Mouse (Mus musculus) effector memory CD4-positive, alpha-beta T cell, adult 5 months (primary cell): ENCODE data around the gene Haus7. TPM values are rescaled to one million over a fixed set of nuclear protein-coding genes. Genes with fewer than 3 reads are reported as not detected.

Experiments
- polyA plus RNA-seq: library from polyadenylated mRNA; unstranded; fragments of 100-300 nt; shearing (Covaris generic); gene quantifications from one replicate; pipeline ENCODE4 v1.2.1, GENCODE M21; 2017

Haus7 gene
- polyA plus RNA-seq = 23.8 TPM

DNA sequence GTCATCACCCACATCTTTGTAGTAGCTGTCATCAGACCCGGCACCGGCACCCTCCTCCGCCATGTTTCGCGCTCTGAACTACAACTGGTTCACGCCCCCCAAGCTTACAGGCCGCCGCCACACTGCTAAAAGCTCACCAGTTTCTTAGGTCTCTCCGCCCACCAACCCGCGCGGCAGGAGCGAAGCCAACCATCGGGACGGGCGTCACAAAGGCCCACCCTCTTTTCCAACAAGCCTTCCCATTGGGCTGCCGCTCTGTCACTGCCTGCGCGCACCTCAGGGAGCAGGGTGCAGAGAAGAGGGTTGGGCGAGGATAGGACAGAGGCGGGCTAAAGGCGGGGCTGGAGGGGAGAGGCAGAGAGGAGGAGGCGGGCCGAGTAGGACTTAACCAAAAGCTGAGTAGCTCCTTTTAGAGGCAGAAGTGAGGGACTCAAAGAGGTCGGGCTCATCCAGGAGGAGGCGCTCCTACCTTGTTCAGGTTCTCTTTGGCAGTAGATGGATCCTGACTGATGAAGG lies at the start of gene Haus7:
TSS of gene Haus7 (minus strand) at position 168 of the 516 bp plus-strand sequence.

DNA sequence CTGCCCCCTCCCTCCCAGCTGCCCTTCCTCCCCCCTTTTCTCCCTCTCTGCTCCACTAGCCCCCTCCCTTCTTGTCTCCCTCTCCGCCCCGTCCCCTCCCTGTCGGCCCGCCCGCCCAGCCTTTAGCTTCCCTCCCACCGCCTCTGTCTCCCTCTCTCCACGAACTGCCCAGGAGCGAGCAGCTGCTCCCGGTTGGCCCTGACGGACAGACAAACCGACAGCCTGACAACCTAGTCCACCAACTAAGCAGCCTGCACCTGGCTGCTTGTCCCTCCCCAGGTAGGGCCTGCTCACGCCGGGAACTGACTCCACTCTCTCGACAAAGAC lies 24.6 kb upstream of the Haus7 start, which contains the start of gene Bgn:
TSS of gene Bgn (plus strand) at position 119 of the 327 bp plus-strand sequence.

GRCm38 (mm10) chrX:73435252-73435651 lies 23.6 kb downstream of the Haus7 start, which contains the start of gene Trex2:
TSS of gene Trex2 (minus strand) at chrX:73435344.

GRCm38 (mm10) chrX:73410880-73411517 lies 47.8 kb downstream of the Haus7 start, which contains the start of gene Zfp92:
TSS of gene Zfp92 (plus strand) at chrX:73411096.

DNA sequence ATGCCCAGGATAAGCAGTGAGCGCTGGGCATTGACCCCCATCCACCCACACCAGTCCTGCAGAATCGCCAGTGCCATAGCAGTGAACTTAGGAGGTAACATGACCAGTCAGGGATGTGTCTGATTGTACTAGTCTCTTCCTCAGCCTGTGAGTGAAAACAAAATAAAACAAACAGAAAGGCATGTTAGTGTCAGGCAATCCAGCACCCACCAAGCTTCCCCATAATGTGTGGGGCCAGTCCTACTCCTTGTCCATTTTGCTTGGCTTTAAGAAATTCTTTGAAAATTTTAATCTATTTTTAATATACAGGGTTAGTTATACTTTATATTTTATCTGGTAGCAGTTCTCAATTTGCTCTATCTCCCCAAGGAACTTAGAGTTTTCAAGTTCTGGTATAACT lies 60.2 kb downstream of the Haus7 start, which contains the start of gene Gm18336:
TSS of gene Gm18336 (minus strand) at position 101 of the 400 bp plus-strand sequence.

Other genes with a start within 250 kb of the Haus7 start
- 155 TPM for gene Xlr4b, start 244.7 kb downstream of the Haus7 start, polyA plus RNA-seq
- 15.8 TPM for gene F8a, start 230.8 kb downstream of the Haus7 start, polyA plus RNA-seq
- gene Xlr4c, start 215.9 kb downstream of the Haus7 start, polyA plus RNA-seq = 66.2 TPM
- not detected for gene Xlr3c, start 193.7 kb downstream of the Haus7 start, polyA plus RNA-seq
- not detected for gene Xlr5a, start 166.1 kb downstream of the Haus7 start, polyA plus RNA-seq
- gene Xlr5c, start 166.1 kb downstream of the Haus7 start, polyA plus RNA-seq = not detected
- not detected for gene Gm45015, start 122.2 kb downstream of the Haus7 start, polyA plus RNA-seq
- gene Zfp275, start 116.4 kb downstream of the Haus7 start, polyA plus RNA-seq = 12.1 TPM
- not detected for gene Gm18336, start 60.3 kb downstream of the Haus7 start, polyA plus RNA-seq
- not detected for gene Zfp92, start 47.9 kb downstream of the Haus7 start, polyA plus RNA-seq
- not detected for gene Trex2, start 23.7 kb downstream of the Haus7 start, polyA plus RNA-seq
- not detected for gene Bgn, start 24.6 kb upstream of the Haus7 start, polyA plus RNA-seq
- not detected for gene Atp2b3, start 44.0 kb upstream of the Haus7 start, polyA plus RNA-seq
- gene Dusp9, start 180.4 kb upstream of the Haus7 start, polyA plus RNA-seq = 0.27 TPM
- gene Pnck, start 201.1 kb upstream of the Haus7 start, polyA plus RNA-seq = 1.2 TPM
- gene Slc6a8, start 214.1 kb upstream of the Haus7 start, polyA plus RNA-seq = 0.62 TPM